Mouse (Mus musculus): ENCODE results near the gene Rora.

DNA sequence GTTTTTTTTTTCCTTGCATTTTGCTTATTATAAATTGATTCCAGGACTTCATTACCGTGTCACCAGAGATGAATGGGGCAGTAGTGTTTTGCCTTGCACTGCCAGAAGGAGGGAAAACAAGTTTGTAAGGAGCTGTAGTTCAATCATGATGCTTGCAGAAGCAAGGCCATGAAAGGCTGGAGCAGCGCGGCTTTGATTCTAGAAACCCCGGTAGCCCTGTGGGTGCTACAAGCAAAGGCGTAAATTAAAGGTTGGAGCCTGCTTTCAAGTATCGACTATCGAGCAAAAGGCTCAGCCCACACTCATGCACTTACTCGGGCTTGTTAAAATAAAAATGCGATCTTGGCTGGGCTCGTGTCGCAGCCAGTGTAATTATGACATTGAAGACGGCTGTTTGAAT is 656.9 kb downstream of the Rora start:
- TF ChIP-seq CTCF (IDR thresholded peaks at IDR 0.05; ENCODE audit: control insufficient read depth, insufficient read depth, low read length) (no peak), POLR2A (IDR thresholded peaks at IDR 0.05; ENCODE audit: borderline replicate concordance, control insufficient read depth, low read depth, low read length) (no peak)
